Mouse (Mus musculus) embryonic facial prominence, embryonic 14.5 days (tissue): ENCODE measurements around the gene Sbf1. TPM values are rescaled to one million over a fixed set of nuclear protein-coding genes. Genes with fewer than 3 reads are reported as not detected.

Experiments used
- ATAC-seq: fragments of 200-750 bp; cut with Nextera tagmentation; 2 replicates; pipeline ENCODE4 v1.8.0; 2017; ENCODE audit warnings: low read depth, moderate number of reproducible peaks, moderate TSS enrichment
- DNase-seq: peaks from one replicate; pipeline ENCODE4 v3.0.0-alpha.2; 2015; ENCODE audit warnings: low spot score
- H3K27ac ChIP-seq: fragments of 300-500 bp; sonication (generic); replicated peaks from 2 replicates; pipeline ENCODE4 v1.5.1; 2014; ENCODE audit warnings: low read depth, mild to moderate bottlenecking, low read length, moderate library complexity
- H3K27me3 ChIP-seq: fragments of 300-500 bp; sonication (generic); replicated peaks from 2 replicates; pipeline ENCODE4 v1.6.1; 2014; ENCODE audit warnings: low read length; ENCODE audit not compliant: control insufficient read depth, insufficient read depth
- H3K36me3 ChIP-seq: fragments of 300-500 bp; sonication (generic); 2 replicates; pipeline ENCODE4 v1.6.1; 2014; ENCODE audit warnings: low read length, mixed read lengths; ENCODE audit not compliant: control insufficient read depth, insufficient read depth
- H3K4me1 ChIP-seq: fragments of 300-500 bp; sonication (generic); 2 replicates; pipeline ENCODE4 v1.6.1; 2014; ENCODE audit warnings: antibody characterized with exemption, low read length; ENCODE audit not compliant: control insufficient read depth, insufficient read depth
- H3K4me2 ChIP-seq: fragments of 300-500 bp; sonication (generic); 2 replicates; pipeline ENCODE4 v1.6.1; 2014; ENCODE audit warnings: low read depth, mild to moderate bottlenecking, low read length, moderate library complexity, mixed read lengths
- H3K4me3 ChIP-seq: fragments of 300-500 bp; sonication (generic); 2 replicates; pipeline ENCODE4 v1.5.1; 2014; ENCODE audit warnings: low read depth, mild to moderate bottlenecking, low read length
- H3K9ac ChIP-seq: fragments of 300-500 bp; sonication (generic); 2 replicates; pipeline ENCODE4 v1.6.1; 2014; ENCODE audit warnings: low read depth, mild to moderate bottlenecking, low read length, moderate library complexity, mixed read lengths
- H3K9me3 ChIP-seq: fragments of 300-500 bp; sonication (generic); 2 replicates; pipeline ENCODE4 v1.6.1; 2016; ENCODE audit warnings: low read length; ENCODE audit not compliant: control insufficient read depth
- WGBS: fragments of 180-500 bp; shearing (Covaris S2); extraction: QIAGEN DNeasy Blood & Tissue Kit; methylation state at CpG from one replicate; pipeline ENCODE4 v1.1.7; 2014; 5-methylcytosine and 5-hydroxymethylcytosine counted together
- microRNA-seq: library from miRNA; unstranded; fragments of <30 nt; microRNA quantifications from one replicate; pipeline ENCODE4, GENCODE M21; 2016; ENCODE audit warnings: borderline number of aligned reads
- polyA plus RNA-seq: library from polyadenylated mRNA; unstranded; fragments of >200 nt; fragmentation: Nextera tagmentation; extraction: Ambion mirVana; gene quantifications from 2 replicates; pipeline ENCODE4 v1.2.1, GENCODE M21; 2014

Gene Sbf1
- polyA plus RNA-seq, 1 experiment from 2014 or later = 65.6 TPM

DNA sequence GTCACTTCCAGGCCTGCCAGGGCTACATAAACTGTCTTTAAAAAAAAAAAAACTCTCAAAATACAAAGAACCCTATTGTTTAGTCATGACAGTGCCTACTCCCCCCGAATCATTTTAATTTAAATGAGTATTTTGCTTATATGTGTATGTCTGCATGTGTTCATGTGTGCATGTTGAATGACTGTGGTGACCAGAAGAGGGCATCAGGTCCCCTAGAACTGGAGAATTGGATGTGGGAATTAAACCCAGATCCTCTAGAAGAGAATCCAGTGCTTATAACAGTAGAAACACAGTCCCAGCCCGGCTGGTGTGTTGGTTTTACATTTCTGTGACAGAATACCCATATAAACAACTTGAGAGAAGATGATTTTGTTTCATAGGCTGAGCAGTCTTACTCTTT lies 74.1 kb downstream of the Sbf1 start:
- Histone ChIP-seq H3K27ac (no peak overlapping the region), H3K36me3 (peaks cover 42% of the 10 kb centered on the region), H3K4me2 (no peak overlapping the region), H3K9ac (no peak overlapping the region), H3K27me3 (no peaks in the 10 kb centered on the region), H3K4me3 (no peak overlapping the region), H3K9me3 (no peaks in the 10 kb centered on the region), H3K4me1 (no peaks in the 10 kb centered on the region)
- 56% methylated on average over 2 of the region's 2 CpGs for WGBS
- DNase-seq (no peak), ATAC-seq (no peak)

- Histone ChIP-seq H3K4me1 (no peaks in the 10 kb centered on the region), H3K4me2 (no peak overlapping the region), H3K27me3 (no peaks in the 10 kb centered on the region), H3K27ac (peak overlapping the region; percentile 58; the same call in 1 of the 2 replicates), H3K36me3 (peaks cover 38% of the 10 kb centered on the region), H3K4me3 (no peak overlapping the region), H3K9me3 (no peaks in the 10 kb centered on the region), H3K9ac (peak overlapping the region; percentile 25; the same call in 1 of the 2 replicates)
- peak; percentile 4 for DNase-seq
- 59% methylated on average over 3 of the region's 3 CpGs for WGBS
- no peak for ATAC-seq
Observed at GRCm38 (mm10) chr15:89239751-89240392, 75.2 kb downstream of the Sbf1 start.

Small RNAs within 50 kb of the gene (microRNA-seq; reads per million reads assigned to microRNA genes)
- gene Mir6959 = not detected

Other genes starting within 250 kb of the Sbf1 start
- 41.4 and 46.8 TPM in 2 replicates for gene Trabd, start 240.2 kb downstream of the Sbf1 start, polyA plus RNA-seq
- 18.3 and 18.5 TPM in 2 replicates for gene Selenoo, start 226.2 kb downstream of the Sbf1 start, polyA plus RNA-seq
- gene Tubgcp6, start 192.2 kb downstream of the Sbf1 start, polyA plus RNA-seq = 13.9 and 16.9 TPM in 2 replicates
- 15.5 and 17.8 TPM in 2 replicates for gene Hdac10, start 186.6 kb downstream of the Sbf1 start, polyA plus RNA-seq
- 13.6 and 14.2 TPM in 2 replicates for gene Mapk12, start 174.6 kb downstream of the Sbf1 start, polyA plus RNA-seq
- 7.8 and 8.6 TPM in 2 replicates for gene Mapk11, start 165.7 kb downstream of the Sbf1 start, polyA plus RNA-seq
- 158 and 169 TPM in 2 replicates for gene Plxnb2, start 134.5 kb downstream of the Sbf1 start, polyA plus RNA-seq
- 11.4 and 13.1 TPM in 2 replicates for gene Dennd6b, start 118.8 kb downstream of the Sbf1 start, polyA plus RNA-seq
- gene Ppp6r2, start 103.8 kb downstream of the Sbf1 start, polyA plus RNA-seq = 27.3 and 32.2 TPM in 2 replicates
- gene Adm2, start 7.4 kb upstream of the Sbf1 start, polyA plus RNA-seq = 0.21 TPM in 1 of 2 replicates, not detected in the other
- gene Miox, start 19.1 kb upstream of the Sbf1 start, polyA plus RNA-seq = not detected in 2 replicates
- 47.8 and 59.1 TPM in 2 replicates for gene Lmf2, start 40.3 kb upstream of the Sbf1 start, polyA plus RNA-seq
- gene Ncaph2, start 40.4 kb upstream of the Sbf1 start, polyA plus RNA-seq = 139 and 162 TPM in 2 replicates
- gene Sco2, start 58.5 kb upstream of the Sbf1 start, polyA plus RNA-seq = 6.0 and 6.3 TPM in 2 replicates
- gene Tymp, start 61.7 kb upstream of the Sbf1 start, polyA plus RNA-seq = 1.6 TPM in 2 replicates
- gene Odf3b, start 64.0 kb upstream of the Sbf1 start, polyA plus RNA-seq = 1.3 and 1.7 TPM in 2 replicates
- not detected in 2 replicates for gene Klhdc7b, start 69.6 kb upstream of the Sbf1 start, polyA plus RNA-seq
- not detected in 2 replicates for gene Syce3, start 95.2 kb upstream of the Sbf1 start, polyA plus RNA-seq
- 3.9 and 7.7 TPM in 2 replicates for gene Cpt1b, start 110.6 kb upstream of the Sbf1 start, polyA plus RNA-seq
- gene C730034F03Rik, start 114.3 kb upstream of the Sbf1 start, polyA plus RNA-seq = 1.1 and 2.3 TPM in 2 replicates
- gene Gm44502, start 114.4 kb upstream of the Sbf1 start, polyA plus RNA-seq = not detected in 2 replicates
- gene Chkb, start 114.6 kb upstream of the Sbf1 start, polyA plus RNA-seq = 44.7 and 48.1 TPM in 2 replicates
- gene Mapk8ip2, start 138.6 kb upstream of the Sbf1 start, polyA plus RNA-seq = 4.3 and 5.2 TPM in 2 replicates
- 18.5 and 20.7 TPM in 2 replicates for gene Arsa, start 162.1 kb upstream of the Sbf1 start, polyA plus RNA-seq
- 1.9 and 2.0 TPM in 2 replicates for gene Shank3, start 184.3 kb upstream of the Sbf1 start, polyA plus RNA-seq